Mouse (Mus musculus): Measurements from ENCODE around the gene Hoxc6. TPM values are rescaled to one million over a fixed set of nuclear protein-coding genes. Genes with fewer than 3 reads are reported as not detected.

The Hoxc6 gene
- polyA plus RNA-seq, 1 experiment from 2014 or later: 2.5 TPM

GRCm38 (mm10) chr15:103060341-103061130 lies 62.5 kb downstream of the Hoxc6 start:
- Histone ChIP-seq H3K9me3 (no peaks in the 10 kb centered on the region), H3K27ac (no peak overlapping the region), H3K36me3 (no peaks in the 10 kb centered on the region), H3K4me2 (replicated peaks) (peak overlapping the region; percentile 50), H3K9ac (no peak overlapping the region), H3K4me1 (peaks cover 26% of the 10 kb centered on the region), H3K4me3 (peak overlapping the region; percentile 21), H3K27me3 (peaks cover 95% of the 10 kb centered on the region)
- WGBS: 6% methylated on average over 36 of the region's 36 CpGs
- ATAC-seq (ENCODE audit: low FRiP score, low read depth): 0 out of 2 replicates have a peak, but pooled peaks have one; percentile 39

- H3K4me2 ChIP-seq (replicated peaks): peak overlapping the region; percentile 50
- no peaks in the 10 kb centered on the region for H3K9me3 ChIP-seq
- no peak for ATAC-seq (ENCODE audit: low FRiP score, low read depth)
- WGBS: 3% methylated on average over 30 of the region's 30 CpGs
- H3K4me3 ChIP-seq: peak overlapping the region; percentile 10; the same call in 1 of the 2 replicates
- H3K36me3 ChIP-seq: no peaks in the 10 kb centered on the region
- no peak overlapping the region for H3K9ac ChIP-seq
- no peak overlapping the region for H3K27ac ChIP-seq
- H3K27me3 ChIP-seq: peaks cover 95% of the 10 kb centered on the region
- H3K4me1 ChIP-seq: peaks cover 26% of the 10 kb centered on the region
Observed at GRCm38 (mm10) chr15:103061131-103061825, 63.2 kb downstream of the Hoxc6 start.

MicroRNAs encoded within 50 kb of the gene (microRNA counts, 519-probe panel; counts per million panel counts)
- microRNA mmu-miR-615-3p (1,929 counts per million, percentile 23 among the panel's probes with 10 or more counts), microRNA mmu-miR-615-5p (not detected)

Small RNA genes within 50 kb of the gene (microRNA-seq; reads per million reads assigned to microRNA genes)
- gene Mir196a-2 (918 reads per million, percentile 74 among the genes with 10 or more reads in this experiment), gene Mir615 (1,601 reads per million, percentile 79 among the genes with 10 or more reads in this experiment)

Other genes with a start within 250 kb of the Hoxc6 start
- 2.9 and 3.8 TPM in 2 replicates for gene Hoxc13, start 77.2 kb upstream of the Hoxc6 start, polyA plus RNA-seq (2015; fragmentation: Nextera tagmentation; extraction: Ambion mirVana)
- 2.8 and 3.1 TPM in 2 replicates for gene Hoxc12, start 61.5 kb upstream of the Hoxc6 start, polyA plus RNA-seq (2015; fragmentation: Nextera tagmentation; extraction: Ambion mirVana)
- gene Hoxc11, start 43.8 kb upstream of the Hoxc6 start, polyA plus RNA-seq (2015; fragmentation: Nextera tagmentation; extraction: Ambion mirVana): 2.1 and 2.6 TPM in 2 replicates
- 11.0 and 11.3 TPM in 2 replicates for gene Hoxc10, start 31.5 kb upstream of the Hoxc6 start, polyA plus RNA-seq (2015; fragmentation: Nextera tagmentation; extraction: Ambion mirVana)
- 5.2 and 6.7 TPM in 2 replicates for gene Hoxc5, start 30.8 kb upstream of the Hoxc6 start, polyA plus RNA-seq (2015; fragmentation: Nextera tagmentation; extraction: Ambion mirVana)
- 1.7 and 2.1 TPM in 2 replicates for gene Hoxc9, start 21.8 kb upstream of the Hoxc6 start, polyA plus RNA-seq (2015; fragmentation: Nextera tagmentation; extraction: Ambion mirVana)
- 2.7 and 3.0 TPM in 2 replicates for gene Hoxc8, start 7.7 kb upstream of the Hoxc6 start, polyA plus RNA-seq (2015; fragmentation: Nextera tagmentation; extraction: Ambion mirVana)
- 4.8 and 4.9 TPM in 2 replicates for gene Hoxc4, start 20.7 kb downstream of the Hoxc6 start, polyA plus RNA-seq (2015; fragmentation: Nextera tagmentation; extraction: Ambion mirVana)
- gene Smug1, start 168.8 kb downstream of the Hoxc6 start, polyA plus RNA-seq (2015; fragmentation: Nextera tagmentation; extraction: Ambion mirVana): 15.6 and 16.7 TPM in 2 replicates
- 153 and 166 TPM in 2 replicates for gene Cbx5, start 241.6 kb downstream of the Hoxc6 start, polyA plus RNA-seq (2015; fragmentation: Nextera tagmentation; extraction: Ambion mirVana)
- 1,120 and 1,163 TPM in 2 replicates for gene Hnrnpa1, start 242.2 kb downstream of the Hoxc6 start, polyA plus RNA-seq (2015; fragmentation: Nextera tagmentation; extraction: Ambion mirVana)